Mouse (Mus musculus): Measurements from ENCODE around the gene Gm11733. TPM values are rescaled to one million over a fixed set of nuclear protein-coding genes. Genes with fewer than 3 reads are reported as not detected.
A peak's percentile ranks its signal among the peaks of the same experiment; 100 is the strongest.

Gm11733 gene
- polyA plus RNA-seq, 1 experiment from 2014 or later = 0.06 TPM

DNA sequence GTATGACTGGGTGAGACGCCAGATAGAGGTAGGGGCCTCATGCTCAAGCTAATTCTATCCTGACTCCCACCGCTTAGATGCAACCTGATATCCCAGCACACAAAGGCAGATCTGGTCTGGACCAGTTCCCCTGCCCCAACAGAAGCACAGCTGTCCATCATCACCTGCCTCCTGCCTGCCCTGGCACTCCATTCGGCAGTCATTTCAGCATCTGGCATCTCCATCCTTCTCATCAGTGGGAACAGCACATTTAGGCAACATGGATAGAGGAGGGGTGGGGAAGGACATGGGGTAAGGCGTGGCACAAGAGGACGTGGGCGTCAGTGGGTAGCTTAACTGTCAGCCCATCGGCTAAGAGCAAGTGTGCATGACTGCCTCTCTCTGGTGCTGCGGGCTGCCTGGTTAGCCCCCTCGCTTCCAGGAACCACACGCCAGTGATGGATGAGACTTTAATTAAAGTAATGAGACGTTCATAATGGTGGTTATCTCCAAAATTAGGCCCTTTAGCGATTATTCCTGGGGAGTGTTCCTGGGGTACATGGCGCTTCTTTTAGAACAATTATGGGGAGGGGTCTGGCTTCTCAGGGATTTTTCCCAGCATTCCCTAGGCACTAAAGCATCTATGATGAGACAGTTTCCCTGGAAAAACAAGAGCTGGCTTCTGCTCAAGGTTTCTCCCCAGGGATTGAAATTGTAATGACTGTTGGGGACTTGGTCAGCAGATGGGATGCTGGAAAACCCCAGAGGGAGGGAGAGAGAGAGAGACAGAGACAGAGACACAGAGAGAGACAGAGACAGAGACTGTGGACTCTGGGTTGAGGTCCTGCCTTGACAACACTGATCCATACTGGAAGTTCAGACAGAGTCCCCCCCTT lies 38.0 kb downstream of the Gm11733 start:
- no peak overlapping the region for H3K4me3 ChIP-seq
- H3K27ac ChIP-seq (replicated peaks) = peak overlapping the region; percentile 81; the same call in 1 of the 2 replicates
- 59% methylated on average over 13 of the region's 13 CpGs for WGBS
- no peaks in the 10 kb centered on the region for H3K36me3 ChIP-seq (replicated peaks)
- peak; percentile 51 for DNase-seq (ENCODE audit: low spot score)
- peaks cover 47% of the 10 kb centered on the region for H3K4me1 ChIP-seq
- peaks cover 18% of the 10 kb centered on the region for H3K27me3 ChIP-seq (replicated peaks; ENCODE audit: low read depth, poor library complexity, severe bottlenecking)
- H3K9me3 ChIP-seq = peaks cover 5% of the 10 kb centered on the region; the same call in 1 of the 2 replicates

- Histone ChIP-seq H3K4me3 (no peak overlapping the region), H3K27me3 (replicated peaks; ENCODE audit: low read depth, poor library complexity, severe bottlenecking) (peaks cover 18% of the 10 kb centered on the region), H3K9me3 (peaks cover 5% of the 10 kb centered on the region; the same call in 1 of the 2 replicates), H3K27ac (replicated peaks) (peak overlapping the region; percentile 81), H3K4me1 (peaks cover 47% of the 10 kb centered on the region), H3K36me3 (replicated peaks) (no peaks in the 10 kb centered on the region)
- WGBS = 65% methylated on average over 16 of the region's 16 CpGs
- peak; percentile 52 for DNase-seq (ENCODE audit: low spot score)
Observed at GRCm38 (mm10) chr11:117522879-117523519, 38.8 kb downstream of the Gm11733 start.

DNA sequence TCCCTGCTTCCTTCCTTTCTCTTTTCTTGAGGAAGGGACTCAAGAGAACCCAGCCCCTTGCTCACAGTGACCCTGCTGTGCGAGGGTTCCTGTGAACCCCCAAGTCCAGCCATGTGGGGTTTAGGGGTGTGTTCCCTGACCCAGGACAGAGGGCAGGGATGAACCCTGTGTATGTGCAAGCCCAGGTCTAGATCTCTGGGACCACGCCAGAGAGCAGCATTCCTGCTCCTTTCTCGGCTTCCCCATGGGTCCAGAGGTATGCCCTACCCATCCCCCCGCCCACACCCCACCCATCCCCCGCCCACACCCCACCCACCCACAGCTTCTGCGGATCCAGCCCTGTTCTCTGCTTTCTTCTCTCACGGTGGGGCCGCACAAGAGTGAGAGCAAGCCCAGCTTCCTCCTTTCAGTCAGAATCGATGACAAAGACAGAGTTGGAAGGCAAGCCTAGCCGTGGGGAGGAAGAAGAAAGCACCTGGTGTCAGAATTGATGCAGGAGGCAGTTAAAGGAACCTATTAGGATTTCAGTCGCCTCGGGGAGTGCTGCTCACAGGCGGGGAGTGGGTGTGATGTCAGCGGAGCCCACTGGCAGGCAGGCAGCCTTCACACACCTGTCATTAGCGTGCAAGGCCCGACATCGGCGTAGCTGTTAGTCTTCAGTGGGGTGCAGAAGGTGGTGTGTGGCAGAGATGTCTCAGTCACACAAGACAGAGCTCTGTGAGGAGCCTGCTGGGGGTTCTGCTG lies 41.6 kb downstream of the Gm11733 start:
- Histone ChIP-seq H3K4me3 (peak overlapping the region; percentile 18; the same call in 1 of the 2 replicates), H3K9me3 (no peaks in the 10 kb centered on the region), H3K36me3 (replicated peaks) (no peaks in the 10 kb centered on the region), H3K27me3 (replicated peaks; ENCODE audit: low read depth, poor library complexity, severe bottlenecking) (peaks cover 18% of the 10 kb centered on the region), H3K4me1 (peaks cover 47% of the 10 kb centered on the region), H3K27ac (replicated peaks) (peak overlapping the region; percentile 67)
- no peak for DNase-seq (ENCODE audit: low spot score)
- 23% methylated on average over 18 of the region's 18 CpGs for WGBS

DNA sequence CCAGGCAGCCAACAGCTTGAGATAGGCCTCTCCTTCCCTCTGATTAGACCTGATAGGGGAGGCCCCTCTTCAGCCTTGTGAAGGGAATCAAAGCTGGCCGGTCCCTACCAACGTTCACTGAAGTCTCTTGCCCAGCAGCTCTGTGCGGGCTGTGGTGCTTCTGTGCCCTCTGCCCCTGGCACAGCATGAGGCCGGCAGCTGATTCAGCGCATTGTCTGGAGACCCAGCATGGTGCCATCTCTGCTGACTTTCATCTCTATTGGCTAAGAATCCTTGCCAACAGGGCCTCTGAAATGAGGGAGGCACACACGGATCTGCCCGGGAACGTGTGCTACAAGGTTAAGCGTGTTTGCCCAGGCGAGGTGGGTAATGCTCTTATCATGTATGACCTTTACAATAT lies 48.2 kb downstream of the Gm11733 start:
- Histone ChIP-seq H3K36me3 (replicated peaks) (no peaks in the 10 kb centered on the region), H3K27ac (replicated peaks) (no peak overlapping the region; the same call in 1 of the 2 replicates), H3K9me3 (no peaks in the 10 kb centered on the region), H3K4me1 (peaks cover 37% of the 10 kb centered on the region), H3K4me3 (no peak overlapping the region), H3K27me3 (replicated peaks; ENCODE audit: low read depth, poor library complexity, severe bottlenecking) (peaks cover 9% of the 10 kb centered on the region)
- WGBS = 42% methylated on average over 10 of the region's 10 CpGs
- no peak for DNase-seq (ENCODE audit: low spot score)

DNA sequence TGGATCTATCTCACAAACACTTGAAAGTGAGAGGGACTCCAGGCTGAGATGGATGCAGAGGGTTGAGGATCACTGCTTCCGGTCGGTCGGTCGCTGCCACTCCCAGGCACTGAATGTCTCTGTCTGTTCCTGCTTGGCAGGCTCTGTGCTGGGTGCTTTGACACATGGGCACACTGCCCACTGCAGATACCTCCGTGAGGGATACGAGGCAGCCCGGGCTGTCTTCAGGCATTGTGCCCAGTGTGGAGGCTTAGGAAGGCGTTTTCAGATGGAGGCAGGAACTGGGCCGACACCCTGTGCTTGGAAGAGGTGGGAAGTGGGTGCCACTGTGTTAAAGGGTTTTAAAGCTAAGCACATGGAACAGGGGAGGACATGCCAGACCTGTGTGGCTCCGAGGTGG lies 50.7 kb downstream of the Gm11733 start:
- Histone ChIP-seq H3K27me3 (replicated peaks; ENCODE audit: low read depth, poor library complexity, severe bottlenecking) (peaks cover 12% of the 10 kb centered on the region), H3K36me3 (replicated peaks) (no peaks in the 10 kb centered on the region), H3K27ac (replicated peaks) (0 out of 2 replicates have a peak overlapping the region, but pooled peaks have one; percentile 48), H3K9me3 (no peaks in the 10 kb centered on the region), H3K4me3 (no peak overlapping the region), H3K4me1 (peaks cover 41% of the 10 kb centered on the region)
- 85% methylated on average over 10 of the region's 10 CpGs for WGBS
- DNase-seq (ENCODE audit: low spot score) = no peak

DNA sequence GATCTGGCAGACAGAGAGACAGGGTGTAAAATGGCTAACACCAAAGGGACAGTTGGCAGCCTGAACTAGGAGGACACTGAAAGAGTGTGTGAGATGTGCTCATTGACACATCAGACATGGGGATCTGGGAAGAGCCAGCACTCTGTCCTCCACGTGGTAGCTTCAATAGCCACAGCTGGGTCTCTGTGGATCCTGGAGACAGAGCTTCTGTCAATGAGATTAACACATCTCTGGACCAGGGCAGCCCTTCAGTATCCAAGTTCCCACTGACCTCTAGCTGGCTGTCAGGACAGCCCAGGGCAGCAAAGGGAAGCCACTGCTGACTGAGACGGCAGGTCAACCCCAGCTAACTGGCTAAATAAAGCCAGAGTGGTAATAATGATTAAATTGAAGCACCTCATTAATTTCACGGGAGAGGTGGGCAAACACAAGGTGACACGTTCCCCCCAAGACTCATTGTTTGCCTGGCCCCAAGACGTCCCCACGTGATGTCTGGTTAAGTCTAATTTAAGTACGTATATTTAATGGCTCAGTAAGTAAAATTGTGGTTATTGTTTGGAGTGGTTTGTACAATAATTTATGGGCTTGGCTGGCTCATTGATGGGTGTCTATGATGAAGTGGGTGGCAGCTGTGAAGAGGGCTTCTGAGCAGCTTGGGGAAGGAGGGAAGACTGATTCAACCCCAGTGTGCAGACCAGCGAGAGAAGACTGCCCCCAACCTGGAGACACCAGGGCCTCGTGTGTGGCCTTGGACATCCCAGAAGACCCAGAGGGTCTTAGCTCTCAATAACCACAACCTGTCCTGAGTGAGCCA lies 51.5 kb downstream of the Gm11733 start:
- Histone ChIP-seq H3K27ac (replicated peaks) (peak overlapping the region; percentile 51), H3K4me1 (peaks cover 49% of the 10 kb centered on the region), H3K36me3 (replicated peaks) (no peaks in the 10 kb centered on the region), H3K9me3 (no peaks in the 10 kb centered on the region), H3K27me3 (replicated peaks; ENCODE audit: low read depth, poor library complexity, severe bottlenecking) (peaks cover 18% of the 10 kb centered on the region), H3K4me3 (no peak overlapping the region)
- no peak for DNase-seq (ENCODE audit: low spot score)
- WGBS = 71% methylated on average over 9 of the region's 9 CpGs

DNA sequence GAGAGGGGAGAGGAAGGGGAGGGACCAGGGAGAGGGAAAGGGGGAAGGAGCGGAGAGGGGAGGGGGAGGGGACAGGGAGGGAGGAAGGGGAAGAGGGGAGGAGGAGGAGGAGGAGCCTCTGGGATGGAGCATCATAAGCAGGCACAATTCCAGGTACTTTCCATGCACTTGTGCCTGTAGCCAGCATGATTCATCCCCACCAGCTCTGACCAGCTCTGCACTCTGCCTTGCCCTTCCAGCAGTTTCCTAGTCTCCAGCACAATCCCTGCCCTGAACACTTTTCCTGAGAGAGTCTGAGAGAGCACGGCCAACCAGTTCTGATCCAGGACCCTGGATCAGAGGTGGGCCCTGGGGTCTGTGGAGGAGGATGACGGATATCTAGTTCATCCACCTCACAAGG lies 52.4 kb downstream of the Gm11733 start:
- 52% methylated on average over 3 of the region's 3 CpGs for WGBS
- peaks cover 21% of the 10 kb centered on the region for H3K27me3 ChIP-seq (replicated peaks; ENCODE audit: low read depth, poor library complexity, severe bottlenecking)
- H3K9me3 ChIP-seq = no peaks in the 10 kb centered on the region
- H3K27ac ChIP-seq (replicated peaks) = 0 out of 2 replicates have a peak overlapping the region, but pooled peaks have one; percentile 51
- H3K4me1 ChIP-seq = peaks cover 58% of the 10 kb centered on the region
- no peak for DNase-seq (ENCODE audit: low spot score)
- H3K4me3 ChIP-seq = no peak overlapping the region
- H3K36me3 ChIP-seq (replicated peaks) = no peaks in the 10 kb centered on the region

Other genes with a start within 250 kb of the Gm11733 start
- gene Tnrc6c, start 169.9 kb downstream of the Gm11733 start, polyA plus RNA-seq (2016; fragmentation: Nextera tagmentation; extraction: Ambion mirVana) = 13.9 and 15.2 TPM in 2 replicates